Mouse (Mus musculus): ENCODE data around the gene Teddm3. TPM values are rescaled to one million over a fixed set of nuclear protein-coding genes. Genes with fewer than 3 reads are reported as not detected.
"Not testable (repeated sequence)": the region's sequence is repeated elsewhere in the genome, so short reads cannot be mapped to it uniquely, and the experiment has no call there.

The Teddm3 gene
- polyA plus RNA-seq, 1 experiment from 2014 or later, result 15.9 TPM

- H3K9ac ChIP-seq, result no peak overlapping the region
- no peaks in the 10 kb centered on the region for H3K36me3 ChIP-seq
- H3K27me3 ChIP-seq, result no peaks in the 10 kb centered on the region
- 37% methylated on average over 7 of the region's 7 CpGs for WGBS
- peaks cover 9% of the 10 kb centered on the region for H3K4me1 ChIP-seq
- no peak overlapping the region for H3K27ac ChIP-seq
- no peak overlapping the region for H3K4me3 ChIP-seq
- no peak for ATAC-seq (ENCODE audit: insufficient number of reproducible peaks, low FRiP score, low TSS enrichment, low read depth)
- no peaks in the 10 kb centered on the region for H3K9me3 ChIP-seq
- H3K4me2 ChIP-seq, result no peak overlapping the region
Observed at GRCm38 (mm10) chr16:21187568-21187967, 33.8 kb upstream of the Teddm3 start.

GRCm38 (mm10) chr16:21184697-21185096 is 30.9 kb upstream of the Teddm3 start:
- no peak overlapping the region for H3K27ac ChIP-seq
- ATAC-seq (ENCODE audit: insufficient number of reproducible peaks, low FRiP score, low TSS enrichment, low read depth), result no peak
- H3K9ac ChIP-seq, result no peak overlapping the region
- no peak overlapping the region for H3K4me2 ChIP-seq
- no peaks in the 10 kb centered on the region for H3K36me3 ChIP-seq
- H3K27me3 ChIP-seq, result no peaks in the 10 kb centered on the region
- H3K9me3 ChIP-seq, result no peaks in the 10 kb centered on the region
- no peak overlapping the region for H3K4me3 ChIP-seq
- no peaks in the 10 kb centered on the region; the same call in 1 of the 2 replicates for H3K4me1 ChIP-seq

- 55% methylated on average over 1 of the region's 1 CpGs for WGBS
- H3K27me3 ChIP-seq, result no peaks in the 10 kb centered on the region
Observed at GRCm38 (mm10) chr16:21182108-21182507, 28.3 kb upstream of the Teddm3 start.

DNA sequence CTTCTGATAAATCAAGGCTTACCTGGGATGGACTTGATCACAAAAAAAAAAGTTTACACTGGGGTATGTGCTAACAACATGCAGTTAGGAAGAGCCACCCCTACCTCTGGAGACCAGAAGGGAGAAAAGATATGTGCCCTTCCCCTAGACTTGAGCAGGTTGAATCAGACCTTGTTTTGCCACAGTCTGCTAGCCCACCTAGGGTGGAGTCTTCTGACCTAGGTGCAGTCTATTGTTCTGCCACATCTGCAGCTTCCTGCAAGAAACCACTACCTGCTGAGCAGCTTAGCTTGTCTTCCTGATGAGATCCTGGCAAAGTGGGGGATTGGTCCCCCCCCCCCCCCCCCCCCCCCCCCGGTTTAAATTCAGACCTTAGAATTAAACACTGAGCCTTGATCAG is 21.4 kb upstream of the Teddm3 start:
- no peak overlapping the region for H3K9ac ChIP-seq
- no peak overlapping the region for H3K27ac ChIP-seq
- H3K36me3 ChIP-seq, result no peaks in the 10 kb centered on the region
- no peak for ATAC-seq (ENCODE audit: insufficient number of reproducible peaks, low FRiP score, low TSS enrichment, low read depth)
- no peaks in the 10 kb centered on the region for H3K4me1 ChIP-seq
- no peak overlapping the region for H3K4me2 ChIP-seq
- H3K27me3 ChIP-seq, result no peaks in the 10 kb centered on the region
- H3K4me3 ChIP-seq, result no peak overlapping the region
- H3K9me3 ChIP-seq, result no peaks in the 10 kb centered on the region
- WGBS, result no CpG with 5 or more reads among the region's 1 CpGs

More at GRCm38 (mm10) chr16:21182108-21182507, 28.3 kb upstream of the Teddm3 start:
- Histone ChIP-seq H3K4me1 (no peaks in the 10 kb centered on the region; the same call in 1 of the 2 replicates), H3K4me2 (no peak overlapping the region), H3K27ac (no peak overlapping the region), H3K4me3 (no peak overlapping the region), H3K9me3 (no peaks in the 10 kb centered on the region), H3K36me3 (no peaks in the 10 kb centered on the region), H3K9ac (no peak overlapping the region)
- no peak for ATAC-seq (ENCODE audit: insufficient number of reproducible peaks, low FRiP score, low TSS enrichment, low read depth)

DNA sequence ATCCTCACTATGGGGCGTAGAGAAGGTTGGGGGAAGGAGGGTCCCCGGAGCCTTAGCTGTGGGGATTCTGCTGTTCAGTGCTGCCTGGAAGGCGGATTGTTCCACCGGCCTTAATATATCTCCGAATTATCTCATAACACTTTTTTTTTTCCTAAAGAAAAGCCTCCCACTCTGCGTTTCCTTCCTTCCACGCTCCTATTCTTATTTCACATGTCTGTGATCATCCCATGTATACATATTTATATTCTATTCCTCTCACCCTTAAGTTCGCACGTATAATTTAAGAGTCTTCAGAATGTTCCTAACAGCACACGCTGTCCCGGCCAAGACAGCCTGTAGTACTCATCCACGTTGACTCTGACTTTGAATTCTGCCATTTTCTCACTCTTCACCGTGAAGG is 14.9 kb upstream of the Teddm3 start:
- Histone ChIP-seq H3K4me2 (no peak overlapping the region), H3K4me1 (no peaks in the 10 kb centered on the region), H3K4me3 (no peak overlapping the region), H3K9me3 (no peaks in the 10 kb centered on the region), H3K27ac (no peak overlapping the region), H3K9ac (no peak overlapping the region), H3K36me3 (no peaks in the 10 kb centered on the region), H3K27me3 (no peaks in the 10 kb centered on the region)
- no peak for ATAC-seq (ENCODE audit: insufficient number of reproducible peaks, low FRiP score, low TSS enrichment, low read depth)
- whole genome bisulfite sequencing, result 87% methylated on average over 13 of the region's 13 CpGs

DNA sequence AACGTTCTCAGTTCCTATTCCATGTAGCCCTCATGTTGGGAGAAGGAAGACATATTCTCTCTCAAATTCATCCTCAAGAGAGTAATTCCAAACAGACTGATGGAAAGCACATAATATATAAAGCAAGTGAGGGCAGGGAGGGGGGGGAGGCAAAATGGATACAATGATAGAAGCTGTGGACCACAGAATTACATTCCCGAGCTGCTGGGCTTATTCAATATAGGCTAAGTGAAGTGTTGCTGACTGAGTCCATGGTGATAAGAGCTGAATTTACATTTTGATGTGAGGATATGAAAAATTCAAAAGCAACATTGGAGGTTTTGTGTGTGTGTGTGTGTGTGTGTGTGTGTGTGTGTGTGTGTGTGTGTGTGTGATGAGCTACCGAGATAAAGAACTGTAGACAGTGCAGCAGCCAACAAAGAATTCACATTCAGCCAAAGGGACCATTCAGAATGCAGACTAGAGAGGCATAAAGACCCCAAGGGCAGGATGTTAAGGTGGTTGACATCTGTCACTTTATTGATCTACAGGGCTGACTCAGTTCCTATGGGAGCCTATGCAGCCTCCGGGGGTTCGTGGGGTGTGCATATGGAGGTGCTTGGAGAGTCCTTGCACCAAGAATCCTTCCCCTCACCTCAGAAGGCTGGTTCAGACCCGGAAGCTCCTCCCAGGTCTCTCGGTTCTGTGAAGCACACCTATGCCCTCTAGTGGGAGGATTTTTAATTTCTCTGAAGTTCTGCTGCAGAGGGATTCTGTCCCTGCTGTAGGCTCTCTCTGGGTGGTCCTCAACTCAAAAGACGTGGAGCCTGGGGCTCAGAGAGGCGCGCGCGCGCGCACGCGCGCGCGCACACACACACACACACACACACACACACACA is 11.8 kb upstream of the Teddm3 start:
- not testable (repeated sequence) for H3K9me3 ChIP-seq, H3K4me2 ChIP-seq, H3K27ac ChIP-seq, H3K9ac ChIP-seq, H3K4me3 ChIP-seq, H3K27me3 ChIP-seq, H3K4me1 ChIP-seq, H3K36me3 ChIP-seq
- ATAC-seq (ENCODE audit: insufficient number of reproducible peaks, low FRiP score, low TSS enrichment, low read depth), result peak; percentile 61; the same call in 1 of the 2 replicates
- 21% methylated on average over 17 of the region's 19 CpGs for WGBS

- 81% methylated on average over 3 of the region's 3 CpGs for WGBS
Observed at GRCm38 (mm10) chr16:21163423-21163822, 9.6 kb upstream of the Teddm3 start.

GRCm38 (mm10) chr16:21159226-21159625 is 5.4 kb upstream of the Teddm3 start:
- not testable (repeated sequence) for H3K9me3 ChIP-seq; H3K27ac ChIP-seq; H3K27me3 ChIP-seq; H3K4me1 ChIP-seq; H3K4me3 ChIP-seq; H3K36me3 ChIP-seq; H3K9ac ChIP-seq; H3K4me2 ChIP-seq; ATAC-seq (ENCODE audit: insufficient number of reproducible peaks, low FRiP score, low TSS enrichment, low read depth)
- 53% methylated on average over 1 of the region's 1 CpGs for WGBS

More at GRCm38 (mm10) chr16:21163423-21163822, 9.6 kb upstream of the Teddm3 start:
- not testable (repeated sequence) for H3K27me3 ChIP-seq; H3K9me3 ChIP-seq; H3K9ac ChIP-seq; H3K36me3 ChIP-seq; H3K4me1 ChIP-seq; H3K4me2 ChIP-seq; H3K27ac ChIP-seq; H3K4me3 ChIP-seq; ATAC-seq (ENCODE audit: insufficient number of reproducible peaks, low FRiP score, low TSS enrichment, low read depth)

GRCm38 (mm10) chr16:21156261-21156660 is 2.5 kb upstream of the Teddm3 start:
- not testable (repeated sequence) for ATAC-seq (ENCODE audit: insufficient number of reproducible peaks, low FRiP score, low TSS enrichment, low read depth)

DNA sequence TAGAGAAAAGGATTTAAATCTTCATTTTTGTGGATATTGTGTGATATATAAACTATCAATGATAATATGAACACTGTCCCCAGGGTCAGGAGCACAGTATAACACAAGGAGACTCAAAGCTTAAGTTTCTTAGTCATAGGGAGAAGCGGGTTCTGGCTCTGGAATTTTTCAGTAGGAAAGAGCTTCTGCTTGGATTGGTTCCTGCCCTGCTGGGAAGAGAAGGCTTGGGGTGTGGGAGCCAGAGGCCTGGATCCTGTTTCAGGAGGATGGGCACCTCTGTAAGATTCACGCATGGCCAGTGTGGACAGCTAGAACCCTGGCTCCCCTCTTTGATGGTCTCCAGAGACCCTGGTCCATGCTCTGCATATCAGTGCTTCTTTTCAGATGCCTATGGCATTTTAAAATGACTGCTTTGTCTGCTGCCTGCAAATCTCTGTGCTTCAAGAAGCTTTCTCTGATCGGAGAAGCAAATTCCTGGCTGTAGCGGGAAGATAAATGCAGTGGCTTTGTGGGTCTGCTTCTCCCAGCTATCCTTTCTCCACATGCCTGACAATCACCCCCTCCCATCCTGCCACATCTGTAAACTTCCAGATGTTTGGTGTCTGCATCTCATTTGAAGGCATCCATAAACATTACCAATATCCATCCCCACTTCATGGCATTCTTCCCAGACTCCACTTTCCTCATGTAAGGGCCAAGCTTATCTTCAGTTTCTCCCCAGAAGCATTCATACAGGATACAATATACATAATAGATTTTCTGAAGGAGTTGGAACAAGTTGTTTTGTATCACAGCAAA is 2.0 kb downstream of the Teddm3 start:
- peak overlapping the region; percentile 43; the same call in 1 of the 2 replicates for H3K27ac ChIP-seq
- H3K4me3 ChIP-seq, result no peak overlapping the region
- ATAC-seq (ENCODE audit: insufficient number of reproducible peaks, low FRiP score, low TSS enrichment, low read depth), result no peak
- H3K9me3 ChIP-seq, result no peaks in the 10 kb centered on the region
- no peak overlapping the region for H3K4me2 ChIP-seq
- no peak overlapping the region for H3K9ac ChIP-seq
- H3K27me3 ChIP-seq, result no peaks in the 10 kb centered on the region
- 42% methylated on average over 4 of the region's 4 CpGs for WGBS
- no peaks in the 10 kb centered on the region for H3K36me3 ChIP-seq
- H3K4me1 ChIP-seq, result no peaks in the 10 kb centered on the region

More at GRCm38 (mm10) chr16:21156261-21156660, 2.5 kb upstream of the Teddm3 start:
- not testable (repeated sequence) for H3K4me3 ChIP-seq, H3K36me3 ChIP-seq, H3K27me3 ChIP-seq, H3K9ac ChIP-seq, H3K4me2 ChIP-seq, H3K27ac ChIP-seq, H3K4me1 ChIP-seq, H3K9me3 ChIP-seq

DNA sequence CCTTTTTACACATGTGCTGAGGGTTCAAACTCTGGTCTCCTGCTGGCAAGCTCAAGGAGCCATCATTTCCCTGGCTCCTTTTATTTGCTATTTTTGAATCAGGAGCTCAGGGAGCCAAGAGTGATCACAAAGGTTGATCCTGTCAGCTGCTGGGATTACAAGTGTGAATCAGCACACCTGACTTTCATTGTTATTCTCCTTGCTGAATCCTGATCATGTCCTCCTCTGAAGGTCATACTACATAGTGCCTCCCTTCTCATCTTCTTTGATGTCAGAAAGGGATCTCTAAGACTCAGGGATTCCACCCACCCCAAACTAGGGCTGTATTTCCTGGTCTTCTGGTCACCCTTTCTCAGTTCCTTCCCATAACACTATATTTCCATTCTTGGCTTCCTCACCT is 3.9 kb downstream of the Teddm3 start:
- Histone ChIP-seq H3K27me3 (no peaks in the 10 kb centered on the region), H3K36me3 (no peaks in the 10 kb centered on the region), H3K4me1 (no peaks in the 10 kb centered on the region), H3K9ac (no peak overlapping the region), H3K27ac (no peak overlapping the region), H3K4me2 (no peak overlapping the region), H3K9me3 (no peaks in the 10 kb centered on the region), H3K4me3 (no peak overlapping the region)
- ATAC-seq (ENCODE audit: insufficient number of reproducible peaks, low FRiP score, low TSS enrichment, low read depth), result no peak

DNA sequence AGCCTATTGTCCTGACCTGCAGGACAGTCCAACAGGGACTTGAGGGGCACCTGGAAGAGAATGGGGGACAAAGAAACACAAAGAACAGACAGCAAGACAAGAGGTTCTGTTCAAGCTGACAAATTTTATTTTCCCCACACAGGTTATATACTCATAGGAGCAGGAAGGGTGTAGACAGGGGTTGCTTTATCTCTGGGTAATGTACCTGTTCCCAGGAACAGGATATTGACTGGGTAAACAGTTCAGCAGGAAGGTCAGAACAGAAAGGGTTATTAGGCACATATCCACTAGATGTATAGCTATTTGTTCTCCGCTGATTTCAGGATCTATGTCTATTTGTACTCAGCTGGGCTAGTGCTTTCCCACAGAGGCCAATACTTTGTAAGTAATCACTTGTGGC is 5.3 kb downstream of the Teddm3 start:
- not testable (repeated sequence) for H3K4me3 ChIP-seq; H3K27me3 ChIP-seq; ATAC-seq (ENCODE audit: insufficient number of reproducible peaks, low FRiP score, low TSS enrichment, low read depth); H3K4me1 ChIP-seq; H3K9me3 ChIP-seq; H3K27ac ChIP-seq; H3K9ac ChIP-seq; H3K36me3 ChIP-seq; H3K4me2 ChIP-seq
- WGBS, result 92% methylated on average over 1 of the region's 1 CpGs

Measured in limb, embryonic 15.5 days (tissue).